Mouse (Mus musculus) embryo, embryonic 11.5 days (tissue): ENCODE results near the gene Mark1.

Experiments
- DNase-seq: peaks from one replicate; pipeline ENCODE4 v3.0.0-alpha.2; 2012; ENCODE audit warnings: low read depth, low spot score

Gene Mark1

GRCm38 (mm10) chr1:184999071-184999750 is at the start of gene Mark1:
TSS of gene Mark1 (minus strand) at chr1:184999570.
- DNase-seq: peak; percentile 7

GRCm38 (mm10) chr1:185047516-185048247 is 48.3 kb upstream of the Mark1 start:
- DNase-seq: no peak

- no peak for DNase-seq
Measured at GRCm38 (mm10) chr1:185046513-185046912, 47.1 kb upstream of the Mark1 start.

- no peak for DNase-seq
Measured at GRCm38 (mm10) chr1:185038183-185038686, 38.9 kb upstream of the Mark1 start.

GRCm38 (mm10) chr1:185030565-185030964 is 31.2 kb upstream of the Mark1 start:
- DNase-seq: no peak

GRCm38 (mm10) chr1:185020429-185021168 is 21.2 kb upstream of the Mark1 start:
- no peak for DNase-seq

- DNase-seq: no peak
Measured at GRCm38 (mm10) chr1:185012566-185012965, 13.2 kb upstream of the Mark1 start.

- DNase-seq: no peak
Measured at GRCm38 (mm10) chr1:185007066-185007465, 7.7 kb upstream of the Mark1 start.

- DNase-seq: peak; percentile 13
Measured at GRCm38 (mm10) chr1:184999780-185000599, 620 bp upstream of the Mark1 start.

- no peak for DNase-seq
Measured at GRCm38 (mm10) chr1:184998631-184999030, 739 bp downstream of the Mark1 start.

GRCm38 (mm10) chr1:184998161-184998560 is 1.2 kb downstream of the Mark1 start:
- no peak for DNase-seq

- no peak for DNase-seq
Measured at GRCm38 (mm10) chr1:184997466-184997865, 1.9 kb downstream of the Mark1 start.

GRCm38 (mm10) chr1:184995335-184995734 is 4.0 kb downstream of the Mark1 start:
- DNase-seq: no peak

GRCm38 (mm10) chr1:184991191-184991590 is 8.2 kb downstream of the Mark1 start:
- no peak for DNase-seq

- DNase-seq: no peak
Measured at GRCm38 (mm10) chr1:184986748-184987147, 12.6 kb downstream of the Mark1 start.

GRCm38 (mm10) chr1:184984723-184985122 is 14.6 kb downstream of the Mark1 start:
- DNase-seq: no peak

GRCm38 (mm10) chr1:184983751-184984150 is 15.6 kb downstream of the Mark1 start:
- DNase-seq: no peak

- DNase-seq: no peak
Measured at GRCm38 (mm10) chr1:184972214-184972776, 27.1 kb downstream of the Mark1 start.

- DNase-seq: no peak
Measured at GRCm38 (mm10) chr1:184969374-184969773, 30.0 kb downstream of the Mark1 start.

GRCm38 (mm10) chr1:184965682-184966360 is 33.5 kb downstream of the Mark1 start:
- DNase-seq: no peak
